Mouse (Mus musculus) E14TG2a.4 (cell line): ENCODE data around the gene Vpreb2.
"Not testable (repeated sequence)": the region's sequence is repeated elsewhere in the genome, so short reads cannot be mapped to it uniquely, and the experiment has no call there.

Experiments
- H3K27me3 ChIP-seq: 2 replicates; pipeline ENCODE4 v1.6.1; 2014; ENCODE audit warnings: low read length, control low read depth; ENCODE audit not compliant: insufficient read depth
- H3K36me3 ChIP-seq: 2 replicates; pipeline ENCODE4 v1.6.1; 2014; ENCODE audit warnings: low read length, control low read depth; ENCODE audit not compliant: insufficient read depth
- H3K4me1 ChIP-seq: replicated peaks from 2 replicates; pipeline ENCODE4 v1.6.1; 2014; ENCODE audit warnings: low read depth, low read length, control low read depth
- H3K4me3 ChIP-seq: replicated peaks from 2 replicates; pipeline ENCODE4 v1.5.1; 2014; ENCODE audit warnings: mild to moderate bottlenecking, low read length
- H3K9me3 ChIP-seq: 2 replicates; pipeline ENCODE4 v1.6.1; 2014; ENCODE audit warnings: low read length, control low read depth
- CTCF ChIP-seq: conservative IDR thresholded peaks from 2 replicates; pipeline ENCODE4 v1.5.1; 2014; ENCODE audit warnings: low read length
- NANOG ChIP-seq: IDR thresholded peaks from 2 replicates; pipeline ENCODE4 v1.6.1; 2014; ENCODE audit warnings: borderline replicate concordance, low read length, mixed read lengths
- POU5F1 ChIP-seq: IDR thresholded peaks from 2 replicates; pipeline ENCODE4 v1.6.1; 2014; ENCODE audit warnings: low read length, borderline replicate concordance

The Vpreb2 gene

GRCm38 (mm10) chr16:18016482-18016881 lies 36.3 kb downstream of the Vpreb2 start:
- TF ChIP-seq NANOG, result 0 out of 2 replicates have a peak, but pooled peaks have one; percentile 7
- peaks cover 33% of the 10 kb centered on the region for H3K9me3 ChIP-seq
- peaks cover 55% of the 10 kb centered on the region for H3K4me1 ChIP-seq
- not testable (repeated sequence) for H3K4me3 ChIP-seq, H3K27me3 ChIP-seq, H3K36me3 ChIP-seq

DNA sequence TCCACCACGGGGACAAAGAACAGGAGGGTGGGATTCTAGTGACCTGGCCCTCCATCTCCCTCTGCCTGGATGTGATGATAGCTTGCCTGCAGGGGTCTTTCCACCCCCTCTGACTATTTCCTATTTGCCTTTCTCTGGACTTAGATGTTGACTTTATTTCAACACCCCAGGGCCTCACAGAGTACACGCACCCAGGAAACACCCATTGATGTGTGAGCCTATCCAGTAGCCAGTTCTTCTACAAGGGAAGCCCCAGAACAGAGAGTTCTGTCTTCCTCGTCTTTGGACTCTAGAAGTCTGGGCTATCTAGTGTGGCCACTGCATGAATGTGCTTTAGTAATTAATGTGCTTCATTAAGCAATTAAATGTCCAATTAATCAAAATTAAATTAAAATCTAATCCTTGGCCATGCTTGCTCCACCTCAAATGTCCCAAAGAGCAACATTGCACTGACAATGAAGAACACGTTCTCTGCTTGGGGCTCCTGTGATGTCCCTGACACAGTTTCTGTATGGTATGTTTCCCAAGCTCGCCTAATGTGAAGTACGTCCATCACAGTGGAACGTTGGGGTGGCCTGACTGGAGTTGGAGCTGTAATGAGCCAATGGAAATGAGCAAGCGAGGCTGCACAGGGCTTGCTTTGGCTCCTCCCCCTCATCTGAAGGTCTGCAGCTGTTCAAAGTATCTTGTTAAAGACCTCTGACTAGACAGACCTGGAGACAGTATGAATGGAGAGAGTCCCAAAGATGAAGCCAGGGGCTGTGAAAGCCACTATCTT lies 42.7 kb downstream of the Vpreb2 start:
- peaks cover 36% of the 10 kb centered on the region for H3K4me1 ChIP-seq
- H3K27me3 ChIP-seq, result peaks cover 3% of the 10 kb centered on the region
- H3K9me3 ChIP-seq, result peaks cover 3% of the 10 kb centered on the region; the same call in 1 of the 2 replicates
- H3K4me3 ChIP-seq, result no peak overlapping the region
- H3K36me3 ChIP-seq, result no peaks in the 10 kb centered on the region
- TF ChIP-seq CTCF, result no peak
- TF ChIP-seq POU5F1, result no peak
- no peak for TF ChIP-seq NANOG

GRCm38 (mm10) chr16:18027371-18027770 lies 47.1 kb downstream of the Vpreb2 start:
- H3K4me3 ChIP-seq, result no peak overlapping the region
- TF ChIP-seq POU5F1 (no peak), NANOG (no peak), CTCF (no peak)
- H3K4me1 ChIP-seq, result peaks cover 6% of the 10 kb centered on the region
- peaks cover 7% of the 10 kb centered on the region for H3K27me3 ChIP-seq
- no peaks in the 10 kb centered on the region for H3K36me3 ChIP-seq
- no peaks in the 10 kb centered on the region for H3K9me3 ChIP-seq
